Mouse (Mus musculus): ENCODE data around the gene Ddn. TPM values are rescaled to one million over a fixed set of nuclear protein-coding genes. Genes with fewer than 3 reads are reported as not detected.

Gene Ddn
- polyA plus RNA-seq, 1 experiment from 2014 or later = 0.35 TPM

- no peak overlapping the region for H3K9ac ChIP-seq (ENCODE audit: low read depth, low read length)
- no peaks in the 10 kb centered on the region for H3K27me3 ChIP-seq (ENCODE audit: control insufficient read depth, insufficient read depth, low read depth, low read length)
- no peak overlapping the region for H3K4me3 ChIP-seq (ENCODE audit: low read depth, low read length)
- no peak overlapping the region for H3K27ac ChIP-seq (ENCODE audit: low read length)
- no peak overlapping the region for H3K4me2 ChIP-seq (ENCODE audit: low read length)
- H3K9me3 ChIP-seq (replicated peaks; ENCODE audit: control insufficient read depth, low read length, poor library complexity, severe bottlenecking) = no peaks in the 10 kb centered on the region
- ATAC-seq = no peak
- peaks cover 83% of the 10 kb centered on the region for H3K36me3 ChIP-seq (ENCODE audit: control insufficient read depth, insufficient read depth, low read length)
- WGBS = 89% methylated on average over 8 of the region's 8 CpGs
- no peaks in the 10 kb centered on the region for H3K4me1 ChIP-seq (ENCODE audit: control insufficient read depth, insufficient read depth, low read length)
Observed at GRCm38 (mm10) chr15:98846140-98846539, 36.9 kb upstream of the Ddn start.

DNA sequence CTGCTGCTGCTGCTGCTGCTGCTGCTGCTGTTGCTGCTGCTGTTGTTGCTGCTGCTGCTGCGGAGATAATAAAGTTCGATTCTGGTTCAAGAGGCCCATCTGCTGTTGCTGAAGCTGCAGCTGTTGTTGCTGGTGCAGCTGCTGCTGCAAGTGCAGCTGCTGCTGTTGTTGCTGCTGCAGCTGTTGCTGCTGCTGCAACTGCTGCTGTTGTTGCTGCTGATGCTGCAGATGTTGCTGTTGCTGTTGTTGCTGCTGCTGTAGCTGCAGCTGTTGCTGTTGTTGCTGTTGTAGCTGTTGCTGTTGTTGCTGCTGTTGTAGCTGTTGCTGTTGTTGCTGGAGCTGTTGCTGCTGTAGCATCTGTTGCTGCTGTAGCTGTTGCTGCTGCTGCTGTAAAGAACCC, 35.9 kb upstream of the Ddn start:
- no peak for ATAC-seq
- Histone ChIP-seq H3K27ac (ENCODE audit: low read length) (no peak overlapping the region), H3K4me2 (ENCODE audit: low read length) (no peak overlapping the region), H3K9ac (ENCODE audit: low read depth, low read length) (no peak overlapping the region), H3K27me3 (ENCODE audit: control insufficient read depth, insufficient read depth, low read depth, low read length) (no peaks in the 10 kb centered on the region), H3K36me3 (ENCODE audit: control insufficient read depth, insufficient read depth, low read length) (peaks cover 84% of the 10 kb centered on the region), H3K4me3 (ENCODE audit: low read depth, low read length) (no peak overlapping the region), H3K9me3 (replicated peaks; ENCODE audit: control insufficient read depth, low read length, poor library complexity, severe bottlenecking) (no peaks in the 10 kb centered on the region), H3K4me1 (ENCODE audit: control insufficient read depth, insufficient read depth, low read length) (no peaks in the 10 kb centered on the region)
- WGBS = 97% methylated on average over 2 of the region's 2 CpGs

DNA sequence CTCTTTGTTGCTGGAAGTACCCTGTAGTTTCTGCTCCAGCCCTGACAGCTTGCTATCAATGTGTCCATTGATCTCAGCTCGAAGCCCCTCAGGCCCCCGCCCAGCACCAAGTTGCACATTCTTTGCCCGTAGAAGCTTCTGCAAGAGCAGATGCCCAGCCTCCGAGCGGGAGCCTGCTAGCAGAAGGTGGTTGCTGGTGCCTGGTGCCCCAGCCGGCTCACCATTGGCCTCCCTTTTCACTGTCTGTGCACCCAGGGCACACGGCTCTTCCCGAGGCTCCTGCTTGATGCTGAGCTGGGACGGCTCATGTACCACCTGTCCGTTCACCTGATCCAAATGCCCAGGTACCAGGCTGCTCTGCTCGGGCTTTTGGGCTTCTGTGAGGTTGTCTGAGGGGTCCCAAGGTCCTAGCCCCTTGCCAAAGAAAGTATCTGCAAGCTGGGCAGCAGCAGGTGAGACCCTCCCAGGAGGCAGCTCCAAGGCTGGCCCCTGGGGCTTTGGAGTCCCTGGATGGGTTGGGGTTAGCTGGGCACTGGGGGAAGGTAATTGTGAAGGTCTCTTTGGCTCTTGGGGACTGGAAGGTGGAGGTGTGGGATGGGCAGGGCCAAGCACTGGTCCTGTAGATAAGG, 34.4 kb upstream of the Ddn start:
- no peak overlapping the region for H3K27ac ChIP-seq (ENCODE audit: low read length)
- no peaks in the 10 kb centered on the region for H3K27me3 ChIP-seq (ENCODE audit: control insufficient read depth, insufficient read depth, low read depth, low read length)
- ATAC-seq = no peak

GRCm38 (mm10) chr15:98839671-98840585, 30.6 kb upstream of the Ddn start:
- Histone ChIP-seq H3K4me2 (ENCODE audit: low read length) (no peak overlapping the region), H3K4me3 (ENCODE audit: low read depth, low read length) (no peak overlapping the region), H3K9ac (ENCODE audit: low read depth, low read length) (no peak overlapping the region), H3K27ac (ENCODE audit: low read length) (no peak overlapping the region), H3K36me3 (ENCODE audit: control insufficient read depth, insufficient read depth, low read length) (peaks cover 79% of the 10 kb centered on the region), H3K9me3 (replicated peaks; ENCODE audit: control insufficient read depth, low read length, poor library complexity, severe bottlenecking) (no peaks in the 10 kb centered on the region), H3K4me1 (ENCODE audit: control insufficient read depth, insufficient read depth, low read length) (no peaks in the 10 kb centered on the region), H3K27me3 (ENCODE audit: control insufficient read depth, insufficient read depth, low read depth, low read length) (no peaks in the 10 kb centered on the region)
- 95% methylated on average over 30 of the region's 30 CpGs for WGBS
- ATAC-seq = no peak

More for the DNA sequence above, 34.4 kb upstream of the Ddn start:
- 93% methylated on average over 11 of the region's 11 CpGs for WGBS
- Histone ChIP-seq H3K36me3 (ENCODE audit: control insufficient read depth, insufficient read depth, low read length) (peaks cover 84% of the 10 kb centered on the region), H3K9me3 (replicated peaks; ENCODE audit: control insufficient read depth, low read length, poor library complexity, severe bottlenecking) (no peaks in the 10 kb centered on the region), H3K4me3 (ENCODE audit: low read depth, low read length) (no peak overlapping the region), H3K4me2 (ENCODE audit: low read length) (no peak overlapping the region), H3K4me1 (ENCODE audit: control insufficient read depth, insufficient read depth, low read length) (no peaks in the 10 kb centered on the region), H3K9ac (ENCODE audit: low read depth, low read length) (no peak overlapping the region)

DNA sequence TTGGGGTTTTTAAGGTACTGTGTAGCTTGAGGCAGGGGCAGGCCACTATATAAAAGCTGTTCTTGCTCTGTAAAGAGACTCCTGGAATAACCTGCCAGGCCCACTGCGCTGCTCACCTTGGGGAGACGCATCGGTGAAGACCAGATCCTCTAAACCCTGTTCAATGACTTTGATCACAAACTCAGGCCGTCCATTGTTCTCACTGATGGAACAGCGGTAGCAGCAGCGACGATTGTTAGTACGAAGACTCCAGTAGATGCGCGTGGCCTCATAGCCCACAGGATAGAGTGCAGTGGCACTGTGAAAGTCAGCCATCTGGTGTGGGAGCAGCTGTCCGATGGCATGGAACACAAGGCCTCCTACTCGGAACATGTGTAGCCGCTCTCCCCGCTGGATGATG, 29.9 kb upstream of the Ddn start:
- Histone ChIP-seq H3K36me3 (ENCODE audit: control insufficient read depth, insufficient read depth, low read length) (peaks cover 77% of the 10 kb centered on the region), H3K4me3 (ENCODE audit: low read depth, low read length) (no peak overlapping the region), H3K4me1 (ENCODE audit: control insufficient read depth, insufficient read depth, low read length) (no peaks in the 10 kb centered on the region), H3K4me2 (ENCODE audit: low read length) (no peak overlapping the region), H3K27ac (ENCODE audit: low read length) (no peak overlapping the region), H3K27me3 (ENCODE audit: control insufficient read depth, insufficient read depth, low read depth, low read length) (no peaks in the 10 kb centered on the region), H3K9ac (ENCODE audit: low read depth, low read length) (no peak overlapping the region), H3K9me3 (replicated peaks; ENCODE audit: control insufficient read depth, low read length, poor library complexity, severe bottlenecking) (no peaks in the 10 kb centered on the region)
- WGBS = 95% methylated on average over 14 of the region's 14 CpGs
- no peak for ATAC-seq

DNA sequence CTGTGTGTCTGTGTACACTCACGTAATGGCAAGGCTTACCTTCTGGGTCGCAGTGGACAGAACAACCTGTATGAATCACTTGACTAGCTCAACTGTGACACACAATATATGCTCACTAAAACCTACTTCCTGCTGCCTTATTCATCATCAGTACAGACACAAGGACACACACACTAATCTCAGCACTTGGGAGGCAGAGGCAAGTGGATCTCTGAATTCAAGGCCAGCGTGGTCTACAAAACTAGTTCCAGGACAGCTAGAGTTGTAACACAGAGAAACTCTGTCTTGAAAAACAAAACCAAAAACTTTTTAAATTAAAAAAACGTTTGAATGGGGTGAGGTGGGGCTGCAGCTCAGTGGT, 28.4 kb upstream of the Ddn start:
- Histone ChIP-seq H3K36me3 (ENCODE audit: control insufficient read depth, insufficient read depth, low read length) (peaks cover 73% of the 10 kb centered on the region), H3K27me3 (ENCODE audit: control insufficient read depth, insufficient read depth, low read depth, low read length) (no peaks in the 10 kb centered on the region), H3K4me3 (ENCODE audit: low read depth, low read length) (no peak overlapping the region), H3K4me2 (ENCODE audit: low read length) (no peak overlapping the region), H3K9me3 (replicated peaks; ENCODE audit: control insufficient read depth, low read length, poor library complexity, severe bottlenecking) (no peaks in the 10 kb centered on the region), H3K27ac (ENCODE audit: low read length) (no peak overlapping the region), H3K4me1 (ENCODE audit: control insufficient read depth, insufficient read depth, low read length) (no peaks in the 10 kb centered on the region), H3K9ac (ENCODE audit: low read depth, low read length) (no peak overlapping the region)
- ATAC-seq = no peak
- 75% methylated on average over 4 of the region's 4 CpGs for WGBS

GRCm38 (mm10) chr15:98837006-98837742, 27.9 kb upstream of the Ddn start:
- no peaks in the 10 kb centered on the region for H3K27me3 ChIP-seq (ENCODE audit: control insufficient read depth, insufficient read depth, low read depth, low read length)
- H3K4me1 ChIP-seq (ENCODE audit: control insufficient read depth, insufficient read depth, low read length) = no peaks in the 10 kb centered on the region
- no peaks in the 10 kb centered on the region for H3K9me3 ChIP-seq (replicated peaks; ENCODE audit: control insufficient read depth, low read length, poor library complexity, severe bottlenecking)
- no peak overlapping the region for H3K4me2 ChIP-seq (ENCODE audit: low read length)
- H3K36me3 ChIP-seq (ENCODE audit: control insufficient read depth, insufficient read depth, low read length) = peaks cover 68% of the 10 kb centered on the region
- no peak overlapping the region for H3K27ac ChIP-seq (ENCODE audit: low read length)
- no peak overlapping the region for H3K4me3 ChIP-seq (ENCODE audit: low read depth, low read length)
- 94% methylated on average over 21 of the region's 21 CpGs for WGBS
- H3K9ac ChIP-seq (ENCODE audit: low read depth, low read length) = no peak overlapping the region
- ATAC-seq = no peak

DNA sequence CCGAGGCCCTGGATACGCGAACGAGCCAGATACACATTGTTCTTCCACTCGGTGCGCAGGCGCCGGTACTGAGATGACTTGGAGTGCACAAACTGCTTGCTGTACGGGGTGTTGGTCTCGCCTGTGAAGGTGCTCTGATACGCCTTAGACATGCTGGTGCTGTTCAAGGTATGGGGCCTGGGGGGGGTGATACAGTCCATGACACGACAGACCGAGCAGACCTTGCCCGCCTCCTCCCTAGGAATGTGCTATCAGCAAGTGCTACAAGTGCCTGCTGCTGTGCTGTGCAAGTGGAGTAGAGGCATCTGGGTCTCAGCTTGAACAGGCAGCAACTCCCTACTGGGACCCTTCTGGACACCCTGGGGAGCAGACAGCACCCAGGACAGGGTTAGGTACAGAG, 26.0 kb upstream of the Ddn start:
- Histone ChIP-seq H3K9ac (ENCODE audit: low read depth, low read length) (no peak overlapping the region), H3K36me3 (ENCODE audit: control insufficient read depth, insufficient read depth, low read length) (peaks cover 56% of the 10 kb centered on the region), H3K4me2 (ENCODE audit: low read length) (no peak overlapping the region), H3K9me3 (replicated peaks; ENCODE audit: control insufficient read depth, low read length, poor library complexity, severe bottlenecking) (no peaks in the 10 kb centered on the region), H3K27me3 (ENCODE audit: control insufficient read depth, insufficient read depth, low read depth, low read length) (no peaks in the 10 kb centered on the region), H3K27ac (ENCODE audit: low read length) (no peak overlapping the region), H3K4me3 (ENCODE audit: low read depth, low read length) (no peak overlapping the region), H3K4me1 (ENCODE audit: control insufficient read depth, insufficient read depth, low read length) (peaks cover 5% of the 10 kb centered on the region; the same call in 1 of the 2 replicates)
- 93% methylated on average over 14 of the region's 14 CpGs for WGBS
- no peak for ATAC-seq

GRCm38 (mm10) chr15:98834059-98834458, 24.8 kb upstream of the Ddn start:
- no peak for ATAC-seq
- Histone ChIP-seq H3K27me3 (ENCODE audit: control insufficient read depth, insufficient read depth, low read depth, low read length) (no peaks in the 10 kb centered on the region), H3K4me3 (ENCODE audit: low read depth, low read length) (no peak overlapping the region), H3K9ac (ENCODE audit: low read depth, low read length) (no peak overlapping the region), H3K27ac (ENCODE audit: low read length) (no peak overlapping the region), H3K4me2 (ENCODE audit: low read length) (no peak overlapping the region), H3K9me3 (replicated peaks; ENCODE audit: control insufficient read depth, low read length, poor library complexity, severe bottlenecking) (no peaks in the 10 kb centered on the region), H3K36me3 (ENCODE audit: control insufficient read depth, insufficient read depth, low read length) (peaks cover 43% of the 10 kb centered on the region), H3K4me1 (ENCODE audit: control insufficient read depth, insufficient read depth, low read length) (peaks cover 16% of the 10 kb centered on the region)
- WGBS = 85% methylated on average over 13 of the region's 13 CpGs
